Mouse (Mus musculus): ENCODE data around the gene Zfp523. TPM values are rescaled to one million over a fixed set of nuclear protein-coding genes. Genes with fewer than 3 reads are reported as not detected.

Gene Zfp523
- polyA plus RNA-seq, 2 experiments: 4.3 to 6.1 TPM

DNA sequence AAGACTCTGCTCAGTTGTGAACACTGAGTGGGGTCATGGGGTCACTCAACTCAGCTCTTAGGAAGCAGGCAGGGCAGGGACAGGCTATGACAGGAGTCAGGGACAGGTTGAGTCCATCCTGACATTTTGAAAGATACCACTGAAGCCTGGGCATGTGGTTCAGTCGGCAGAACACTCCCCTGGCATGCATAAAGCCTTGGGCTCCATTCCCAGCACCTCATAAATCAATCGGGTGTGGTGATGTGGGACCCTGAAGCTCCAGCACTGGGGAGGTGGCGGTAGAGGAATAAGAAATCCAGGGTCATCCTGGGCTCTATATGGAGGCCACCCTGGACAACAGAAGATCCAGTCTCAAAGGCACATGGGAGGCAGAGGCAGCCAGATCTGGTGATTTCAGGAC, 41.4 kb upstream of the Zfp523 start:
- Histone ChIP-seq H3K36me3 (replicated peaks; ENCODE audit: control insufficient read depth, insufficient read depth, low read depth) (no peaks in the 10 kb centered on the region), H3K4me3 (ENCODE audit: insufficient read depth in 1 of 2, low read depth in 2 of 2, low read length in 2 of 2) (no peak overlapping the region), H3K4me2 (ENCODE audit: low read depth) (no peak overlapping the region), H3K27me3 (ENCODE audit: control insufficient read depth, insufficient read depth, low read length) (peaks cover 11% of the 10 kb centered on the region), H3K4me1 (replicated peaks; ENCODE audit: control insufficient read depth in 2 of 2, insufficient read depth in 2 of 2, low read length in 1 of 2) (no peaks in the 10 kb centered on the region; a peak in 1 of 4 replicates), H3K27ac (no peak overlapping the region), H3K9ac (replicated peaks) (no peak overlapping the region), H3K9me3 (ENCODE audit: control insufficient read depth, low read length) (no peaks in the 10 kb centered on the region)
- DNase-seq (ENCODE audit: low read depth in 3 of 3, low spot score in 3 of 3) (no peak), ATAC-seq (ENCODE audit: insufficient read depth) (no peak)
- WGBS (ENCODE audit: insufficient replicate concordance): 48% methylated on average over 3 of the region's 3 CpGs
- no peak for TF ChIP-seq CTCF (IDR thresholded peaks at IDR 0.05; ENCODE audit: low read depth)
- no peak for TF ChIP-seq EP300 (IDR thresholded peaks at IDR 0.05; ENCODE audit: low read depth)

DNA sequence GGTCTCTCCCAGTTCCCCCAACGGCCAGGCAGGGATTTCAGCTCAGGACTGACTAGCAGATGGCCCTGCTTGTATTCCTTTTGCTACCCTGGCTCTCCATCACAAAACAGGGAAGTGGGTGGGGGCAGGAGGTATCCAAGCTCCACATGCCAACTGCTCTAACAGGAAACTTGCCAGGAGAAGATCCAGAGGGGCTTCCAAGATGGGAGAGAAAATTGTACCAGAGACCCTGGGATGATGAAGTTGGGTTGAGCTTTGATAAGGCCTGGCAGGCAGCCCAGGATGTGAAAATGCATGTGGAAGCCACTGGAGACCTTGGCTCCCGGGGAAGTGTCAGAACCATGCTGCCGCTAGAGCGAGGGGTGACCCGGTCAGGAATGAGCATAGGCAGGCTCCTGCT, 40.7 kb upstream of the Zfp523 start:
- Histone ChIP-seq H3K9me3 (ENCODE audit: control insufficient read depth, low read length) (no peaks in the 10 kb centered on the region), H3K27ac (no peak overlapping the region), H3K4me1 (replicated peaks; ENCODE audit: control insufficient read depth in 2 of 2, insufficient read depth in 2 of 2, low read length in 1 of 2) (no peaks in the 10 kb centered on the region), H3K36me3 (replicated peaks; ENCODE audit: control insufficient read depth, insufficient read depth, low read depth) (no peaks in the 10 kb centered on the region), H3K4me2 (ENCODE audit: low read depth) (no peak overlapping the region), H3K4me3 (ENCODE audit: insufficient read depth in 1 of 2, low read depth in 2 of 2, low read length in 2 of 2) (no peak overlapping the region), H3K27me3 (ENCODE audit: control insufficient read depth, insufficient read depth, low read length) (peaks cover 19% of the 10 kb centered on the region), H3K9ac (replicated peaks) (no peak overlapping the region)
- 31% methylated on average over 5 of the region's 5 CpGs for WGBS (ENCODE audit: insufficient replicate concordance)
- TF ChIP-seq EP300 (IDR thresholded peaks at IDR 0.05; ENCODE audit: low read depth): no peak
- no peak for TF ChIP-seq CTCF (IDR thresholded peaks at IDR 0.05; ENCODE audit: low read depth)
- no peak for DNase-seq (ENCODE audit: low read depth in 3 of 3, low spot score in 3 of 3)
- no peak for ATAC-seq (ENCODE audit: insufficient read depth)

DNA sequence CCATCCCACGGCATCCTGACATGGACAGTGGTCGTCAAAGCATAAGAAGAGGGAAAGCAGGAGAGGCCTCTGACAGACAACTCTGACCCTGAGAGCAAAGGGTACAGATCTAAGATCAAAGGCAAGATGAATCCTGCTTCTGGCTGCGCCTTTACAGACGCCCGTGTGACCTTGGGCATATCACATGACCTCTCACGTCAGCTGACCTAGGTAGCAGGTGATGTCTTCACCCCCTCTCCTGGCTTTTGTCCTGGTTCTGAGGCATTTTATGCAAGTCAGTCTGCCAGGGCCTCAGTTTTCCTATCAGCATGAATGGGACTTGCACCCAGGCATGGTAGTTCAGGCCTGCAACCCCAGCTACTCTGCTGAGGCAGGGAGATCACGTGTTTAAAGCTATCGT, 38.9 kb upstream of the Zfp523 start:
- no peak overlapping the region for H3K4me2 ChIP-seq (ENCODE audit: low read depth)
- H3K9ac ChIP-seq (replicated peaks): no peak overlapping the region
- no peaks in the 10 kb centered on the region for H3K9me3 ChIP-seq (ENCODE audit: control insufficient read depth, low read length)
- 0 out of 4 replicates have a peak, but pooled peaks cover 0 to 2% of the 10 kb centered on the region in 2 experiments for H3K4me1 ChIP-seq (replicated peaks; ENCODE audit: control insufficient read depth in 2 of 2, insufficient read depth in 2 of 2, low read length in 1 of 2)
- no peak for TF ChIP-seq CTCF (IDR thresholded peaks at IDR 0.05; ENCODE audit: low read depth)
- no peak for TF ChIP-seq EP300 (IDR thresholded peaks at IDR 0.05; ENCODE audit: low read depth)
- H3K27ac ChIP-seq: no peak overlapping the region
- H3K36me3 ChIP-seq (replicated peaks; ENCODE audit: control insufficient read depth, insufficient read depth, low read depth): no peaks in the 10 kb centered on the region
- 67% methylated on average over 8 of the region's 8 CpGs for WGBS (ENCODE audit: insufficient replicate concordance)
- no peak overlapping the region for H3K4me3 ChIP-seq (ENCODE audit: insufficient read depth in 1 of 2, low read depth in 2 of 2, low read length in 2 of 2)
- no peak for DNase-seq (ENCODE audit: low read depth in 3 of 3, low spot score in 3 of 3)
- H3K27me3 ChIP-seq (ENCODE audit: control insufficient read depth, insufficient read depth, low read length): peaks cover 36% of the 10 kb centered on the region
- no peak for ATAC-seq (ENCODE audit: insufficient read depth)

- no peak overlapping the region for H3K27ac ChIP-seq
- peaks cover 40% of the 10 kb centered on the region for H3K27me3 ChIP-seq (ENCODE audit: control insufficient read depth, insufficient read depth, low read length)
- no peak overlapping the region for H3K4me3 ChIP-seq (ENCODE audit: insufficient read depth in 1 of 2, low read depth in 2 of 2, low read length in 2 of 2)
- no peak for DNase-seq (ENCODE audit: low read depth in 3 of 3, low spot score in 3 of 3)
- H3K4me2 ChIP-seq (ENCODE audit: low read depth): no peak overlapping the region
- WGBS (ENCODE audit: insufficient replicate concordance): 67% methylated on average over 9 of the region's 9 CpGs
- H3K4me1 ChIP-seq (replicated peaks; ENCODE audit: control insufficient read depth in 2 of 2, insufficient read depth in 2 of 2, low read length in 1 of 2): 0 out of 4 replicates have a peak, but pooled peaks cover 0 to 2% of the 10 kb centered on the region in 2 experiments
- no peak for TF ChIP-seq EP300 (IDR thresholded peaks at IDR 0.05; ENCODE audit: low read depth)
- TF ChIP-seq CTCF (IDR thresholded peaks at IDR 0.05; ENCODE audit: low read depth): no peak
- no peaks in the 10 kb centered on the region for H3K36me3 ChIP-seq (replicated peaks; ENCODE audit: control insufficient read depth, insufficient read depth, low read depth)
- ATAC-seq (ENCODE audit: insufficient read depth): no peak
- no peaks in the 10 kb centered on the region for H3K9me3 ChIP-seq (ENCODE audit: control insufficient read depth, low read length)
- no peak overlapping the region for H3K9ac ChIP-seq (replicated peaks)
These were observed 38.2 kb upstream of the Zfp523 start for GRCm38 (mm10) chr17:28138685-28139084.

DNA sequence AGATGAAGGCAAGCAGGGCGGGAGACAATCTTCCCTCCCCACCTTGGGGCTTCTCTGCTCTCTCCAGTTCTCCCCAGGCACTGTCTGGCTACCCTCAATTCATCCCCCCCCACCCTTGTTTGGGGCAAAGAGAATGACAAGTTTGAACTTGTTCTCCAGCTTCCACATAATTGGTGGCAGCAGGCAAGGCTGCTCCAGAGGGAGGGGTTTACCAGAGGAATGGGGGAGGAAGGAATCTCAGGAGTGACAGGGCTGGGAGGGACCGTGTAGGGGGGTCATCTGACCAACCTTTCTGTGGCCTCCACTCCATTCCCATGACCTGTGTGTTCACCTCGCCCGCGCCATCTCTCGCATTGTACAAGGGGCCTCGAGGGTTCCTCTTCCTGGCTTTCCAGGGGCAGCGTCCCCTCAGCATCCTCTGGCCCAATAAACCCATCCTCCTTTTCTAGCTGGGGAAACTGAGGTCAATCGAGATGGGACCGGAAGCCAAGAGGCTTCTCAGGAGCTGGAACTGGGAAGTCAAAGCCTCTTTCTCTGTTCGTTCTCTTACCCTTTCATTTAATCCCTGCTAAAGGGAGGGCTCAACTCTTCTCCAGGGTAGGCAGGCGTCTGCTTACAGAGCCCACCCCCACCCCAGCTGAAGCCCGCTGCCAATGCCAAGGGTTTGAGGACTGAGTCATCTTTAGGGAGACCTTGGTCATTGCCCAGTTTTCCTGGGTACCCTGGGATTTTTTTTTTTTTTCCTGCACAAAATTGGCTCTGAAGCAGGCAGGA, 36.3 kb upstream of the Zfp523 start:
- H3K27me3 ChIP-seq (ENCODE audit: control insufficient read depth, insufficient read depth, low read length): peaks cover 57% of the 10 kb centered on the region
- no peak for DNase-seq (ENCODE audit: low read depth in 3 of 3, low spot score in 3 of 3)
- no peak for ATAC-seq (ENCODE audit: insufficient read depth)

More for the DNA sequence above, 36.3 kb upstream of the Zfp523 start:
- 15% methylated on average over 13 of the region's 13 CpGs for WGBS (ENCODE audit: insufficient replicate concordance)
- Histone ChIP-seq H3K4me3 (ENCODE audit: insufficient read depth in 1 of 2, low read depth in 2 of 2, low read length in 2 of 2) (no peak overlapping the region), H3K36me3 (replicated peaks; ENCODE audit: control insufficient read depth, insufficient read depth, low read depth) (no peaks in the 10 kb centered on the region), H3K27ac (no peak overlapping the region), H3K9ac (replicated peaks) (no peak overlapping the region), H3K4me1 (replicated peaks; ENCODE audit: control insufficient read depth in 2 of 2, insufficient read depth in 2 of 2, low read length in 1 of 2) (0 out of 4 replicates have a peak, but pooled peaks cover 0 to 3% of the 10 kb centered on the region in 2 experiments), H3K9me3 (ENCODE audit: control insufficient read depth, low read length) (no peaks in the 10 kb centered on the region), H3K4me2 (ENCODE audit: low read depth) (no peak overlapping the region)
- TF ChIP-seq EP300 (IDR thresholded peaks at IDR 0.05; ENCODE audit: low read depth) (no peak), CTCF (IDR thresholded peaks at IDR 0.05; ENCODE audit: low read depth) (no peak)

All from liver, embryonic 14.5 days (tissue).